Mouse (Mus musculus) spleen, adult 18-20 months (tissue): ENCODE measurements at regions not wholly inside any gene's neighbourhood (a gene's known extent, or its start where the extent isn't known, plus 50 kb on each side); places are given as distances from the start of the nearest gene placed in this dataset.

Experiments used
- DNase-seq, 2 experiments: peaks; one replicate each; pipeline ENCODE4 v3.0.0; 2022; ENCODE audit warnings: mixed read lengths in 2 of 2

DNA sequence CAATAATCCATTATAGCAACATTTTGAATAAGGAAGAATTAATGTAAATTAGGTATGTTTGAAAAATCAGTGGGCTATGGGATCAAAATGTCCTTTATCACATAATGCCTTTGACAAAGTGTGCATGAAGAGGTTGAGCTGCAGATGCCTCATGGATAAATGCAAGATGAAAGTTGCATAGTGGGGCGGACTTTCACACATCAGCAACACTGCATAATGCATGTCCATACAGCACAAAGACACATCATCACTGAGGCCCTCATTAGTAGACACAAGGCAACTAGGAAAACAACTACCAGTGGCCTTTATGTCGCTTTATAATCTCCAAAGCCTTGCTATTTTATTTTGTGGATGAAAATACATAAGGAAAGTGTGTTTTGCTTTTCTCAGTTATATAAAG, 105.8 kb upstream of the Rap2b start:
- DNase-seq: no peak

DNA sequence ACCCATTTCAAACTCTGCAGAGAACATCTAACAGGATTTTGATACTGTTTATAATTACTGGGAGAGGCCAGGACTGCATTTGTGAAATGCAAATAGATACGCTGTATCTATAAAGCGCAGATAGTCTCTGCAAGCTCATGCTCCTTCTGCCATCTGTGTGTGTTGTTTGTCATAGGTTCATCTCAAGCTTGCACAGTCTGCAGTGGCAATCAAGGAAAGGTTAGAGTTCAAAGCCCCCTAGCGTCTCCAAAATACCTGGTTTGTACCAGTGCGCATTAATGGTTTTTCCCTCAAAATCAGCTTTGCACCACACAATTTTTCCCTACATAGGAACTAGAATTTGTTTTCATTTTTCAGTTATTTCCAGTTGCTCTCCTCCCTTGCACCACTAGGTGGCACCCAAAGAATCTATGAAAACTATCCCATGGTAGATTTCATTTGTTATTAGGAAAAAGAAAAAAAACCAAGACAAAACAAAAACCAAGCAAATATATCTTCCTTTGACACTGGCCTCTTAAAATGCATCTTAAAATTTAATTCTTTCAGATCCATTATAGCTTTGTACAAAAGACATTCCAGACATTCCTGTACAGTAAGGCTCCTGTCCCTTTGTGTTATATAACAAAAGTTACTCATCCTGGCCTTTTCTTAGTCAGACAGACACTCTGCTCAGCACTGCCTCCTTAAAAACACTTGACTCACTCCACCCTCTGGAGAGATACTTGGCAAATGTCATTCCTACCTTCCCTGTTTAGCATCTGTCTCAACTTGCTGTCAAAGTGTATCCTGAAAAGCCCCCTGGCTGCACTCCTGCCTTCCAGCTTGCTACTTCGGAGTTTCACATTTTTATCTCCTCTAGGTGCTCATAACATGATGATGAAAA, 92.7 kb upstream of the Rap2b start:
- DNase-seq: peak in 1 of 2 experiments; percentile 28

DNA sequence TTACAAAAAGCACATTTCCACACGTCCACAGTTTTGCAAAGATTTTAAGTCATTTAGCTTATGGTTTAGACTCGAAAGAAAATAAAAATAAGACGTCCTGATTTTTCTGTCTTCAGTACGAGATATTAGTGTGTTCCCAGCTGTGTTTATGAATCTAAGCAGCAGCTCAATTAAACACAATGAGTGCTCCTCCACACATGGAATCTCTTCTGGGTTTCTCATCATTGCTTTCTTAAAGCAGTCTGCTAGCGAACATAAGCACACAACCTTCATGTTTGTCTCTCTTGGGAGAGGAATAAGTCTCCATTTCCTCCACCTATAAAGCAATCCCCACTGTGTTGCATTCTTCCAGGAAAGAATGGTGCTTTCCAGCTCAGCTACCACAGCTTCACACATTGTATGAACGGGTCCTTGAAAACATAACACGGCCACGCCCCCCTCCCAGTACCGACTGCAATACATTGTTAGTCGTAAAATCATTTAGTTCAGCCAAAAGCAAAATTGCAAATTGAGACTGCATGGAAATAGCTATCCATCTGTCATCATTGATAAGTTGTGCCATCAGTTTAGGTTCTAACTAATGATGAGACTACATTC, 75.4 kb upstream of the Rap2b start:
- DNase-seq: no peak

DNA sequence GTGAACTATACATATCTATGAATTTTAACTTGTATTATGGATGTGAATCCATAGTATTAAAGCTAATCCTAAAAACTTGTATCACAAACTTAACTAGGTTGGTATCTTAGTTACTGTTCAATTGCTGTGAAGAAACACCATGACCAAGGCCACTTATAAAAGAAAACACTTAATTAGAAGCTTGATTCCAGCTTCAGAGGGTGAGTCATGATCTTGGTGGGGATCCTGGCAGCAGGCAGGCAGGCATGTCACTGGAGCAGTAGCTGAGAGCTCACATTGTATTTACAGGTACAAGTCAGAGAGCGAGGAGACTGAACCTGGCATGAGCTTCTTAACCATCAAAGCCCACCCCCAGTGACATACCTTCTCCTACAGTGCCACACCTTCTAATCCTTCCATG, 73.2 kb upstream of the Rap2b start:
- no peak for DNase-seq

DNA sequence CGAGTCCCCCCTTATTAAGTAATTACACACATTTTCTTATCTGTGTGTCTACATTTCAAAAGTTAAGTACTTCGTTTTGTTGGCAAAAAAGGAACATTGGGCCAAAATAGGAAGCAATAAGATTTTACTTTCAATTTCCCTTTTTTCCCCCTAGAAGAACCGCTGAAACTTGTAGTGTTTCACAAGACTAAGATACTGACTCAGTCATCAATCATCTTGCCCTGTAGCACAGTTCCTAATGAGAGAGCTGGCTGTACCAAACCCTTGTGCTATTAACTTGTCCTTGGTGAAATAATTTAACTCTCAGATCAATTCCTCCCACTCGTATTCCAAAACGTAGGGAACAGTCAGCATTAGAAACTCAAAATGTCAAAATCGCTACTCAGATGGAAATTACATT, 66.6 kb upstream of the Rap2b start:
- no peak for DNase-seq

DNA sequence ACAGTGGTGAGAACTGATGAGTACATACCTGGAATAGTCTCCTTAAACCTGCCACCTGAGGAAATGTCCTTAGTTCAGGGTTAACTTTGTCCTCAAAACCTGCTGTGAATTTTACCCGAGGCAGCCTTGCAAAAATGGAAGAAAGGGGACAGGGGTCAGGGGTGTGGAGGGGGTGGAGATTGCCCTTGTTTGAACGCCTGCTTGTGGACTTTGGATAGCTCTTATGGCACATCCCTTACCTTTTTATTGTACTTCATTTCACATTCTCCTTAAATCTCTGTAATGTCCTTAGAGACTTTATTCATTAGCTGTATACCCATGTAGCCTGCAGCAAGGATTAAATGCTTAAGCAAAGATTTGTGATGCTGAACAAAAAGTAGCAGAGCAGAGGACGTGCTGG, 64.1 kb upstream of the Rap2b start:
- DNase-seq: no peak

DNA sequence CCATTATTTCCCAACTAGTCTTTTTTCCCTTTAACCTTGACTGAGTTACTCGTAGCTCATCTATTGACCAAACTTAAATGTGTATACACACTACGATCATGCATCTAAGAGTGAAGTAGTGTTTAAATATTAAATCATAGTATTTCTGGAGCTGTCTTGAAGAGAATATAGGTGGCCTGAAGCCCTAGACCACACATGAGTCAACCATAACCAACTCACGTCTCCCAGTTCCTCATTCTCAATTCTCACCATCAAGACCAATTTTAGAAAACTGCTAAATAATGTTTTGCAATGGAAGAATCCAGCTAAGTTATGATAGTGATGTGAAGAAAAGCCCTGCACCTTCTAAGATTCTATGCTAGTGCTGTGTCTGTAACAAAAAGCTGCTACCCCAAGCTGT, 59.2 kb upstream of the Rap2b start:
- no peak for DNase-seq

DNA sequence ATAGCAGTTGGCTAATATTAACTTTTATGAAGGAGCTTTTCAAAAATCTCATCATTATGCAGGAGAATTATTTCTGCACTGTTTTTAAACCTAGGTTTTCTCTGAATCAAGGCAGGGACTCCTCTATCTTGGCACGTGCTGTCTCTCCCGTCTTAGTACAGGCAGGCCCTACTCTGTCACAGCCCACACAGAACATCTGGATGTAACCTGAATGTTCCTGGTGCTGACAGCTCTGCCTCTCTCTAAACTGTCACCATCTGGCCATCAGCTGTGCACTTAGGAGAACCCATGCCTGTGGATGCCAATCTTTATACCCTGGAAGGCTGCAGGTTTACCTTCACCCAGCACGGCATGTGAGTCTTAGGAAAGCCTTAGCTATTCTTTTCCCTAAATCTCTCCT, 58.0 kb upstream of the Rap2b start:
- DNase-seq: no peak

DNA sequence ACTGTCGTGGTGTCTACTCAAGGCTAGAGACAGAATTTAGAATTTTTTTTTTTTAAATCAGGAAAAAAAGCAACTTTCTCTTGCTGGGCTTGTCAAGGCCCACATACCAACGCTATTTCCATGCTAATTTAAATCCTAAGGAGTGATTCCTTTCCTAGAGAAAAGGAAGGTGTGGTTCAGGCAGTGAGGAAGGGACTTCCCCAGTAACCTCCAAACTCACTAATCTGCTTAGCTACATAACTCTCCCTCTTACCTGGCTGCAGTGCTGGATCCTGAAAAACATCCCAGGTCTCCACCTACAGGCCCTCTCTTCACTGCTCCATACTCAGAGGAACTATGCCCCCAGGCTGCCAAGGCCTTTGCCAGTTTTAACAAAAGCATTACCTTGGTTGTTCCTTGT, 55.1 kb upstream of the Rap2b start:
- DNase-seq: no peak

DNA sequence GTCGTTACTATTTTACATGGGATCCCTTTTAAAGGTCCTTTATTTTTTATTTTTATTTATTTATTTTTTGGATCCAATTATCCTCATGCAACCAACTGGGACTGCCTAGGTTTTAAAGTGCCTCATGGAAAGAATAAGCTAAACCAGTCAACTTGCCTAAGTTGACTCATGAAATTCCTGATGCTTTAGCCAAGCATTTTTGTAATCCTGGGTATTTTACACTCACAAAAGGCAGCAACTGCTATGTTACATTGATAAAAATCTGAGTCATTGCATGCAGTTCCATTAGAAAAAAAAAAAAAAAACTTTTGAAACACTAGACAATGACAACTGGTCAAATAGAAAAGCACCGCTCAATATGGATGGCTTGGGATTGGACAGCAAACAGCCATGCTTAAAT, 52.7 kb upstream of the Rap2b start:
- DNase-seq: no peak

DNA sequence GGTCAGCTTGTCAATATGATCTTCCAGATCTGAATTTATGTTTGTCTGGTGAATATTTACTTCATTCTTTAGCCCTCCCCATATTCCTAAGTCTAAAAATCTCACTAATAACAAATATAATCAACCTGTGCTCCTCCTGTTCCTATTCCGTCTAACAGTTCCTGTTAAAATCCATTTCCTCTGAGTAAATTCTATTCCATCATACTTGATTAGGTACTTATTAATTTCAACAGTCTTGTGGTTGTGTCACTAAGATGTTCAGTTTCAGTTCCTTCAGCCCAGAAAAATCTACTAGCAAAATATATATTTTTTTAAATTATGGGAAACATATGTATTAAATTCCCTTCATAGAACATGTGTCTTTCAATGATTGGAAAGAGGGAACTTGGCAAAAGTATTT, 52.2 kb upstream of the Rap2b start:
- DNase-seq: no peak
